Mouse (Mus musculus) c-Kit-positive CD71-positive TER-119-positive erythroid progenitor cells, embryonic 14.5 days (primary cell): Measurements from ENCODE around the gene Txndc11.

ENCODE experiments used
- DNase-seq: peaks from one replicate; pipeline ENCODE4 v3.0.0-alpha.2; 2013; ENCODE audit warnings: low spot score

The Txndc11 gene

GRCm38 (mm10) chr16:11065431-11065830, 69.0 kb downstream of the Txndc11 start:
- DNase-seq: no peak

- no peak for DNase-seq
Observed at GRCm38 (mm10) chr16:11064742-11065141, 69.7 kb downstream of the Txndc11 start.

GRCm38 (mm10) chr16:11064341-11064740, 70.1 kb downstream of the Txndc11 start:
- no peak for DNase-seq

GRCm38 (mm10) chr16:11062794-11063721, 71.4 kb downstream of the Txndc11 start:
- DNase-seq: no peak

GRCm38 (mm10) chr16:11060645-11061044, 73.8 kb downstream of the Txndc11 start, which contains the start of gene Snn:
TSS of gene Snn (plus strand) at chr16:11060945.
- no peak for DNase-seq

- no peak for DNase-seq
Observed at GRCm38 (mm10) chr16:11055916-11056315, 78.5 kb downstream of the Txndc11 start.

GRCm38 (mm10) chr16:11054871-11055270, 79.6 kb downstream of the Txndc11 start:
- DNase-seq: no peak

- no peak for DNase-seq
Observed at GRCm38 (mm10) chr16:11054409-11054808, 80.0 kb downstream of the Txndc11 start.

GRCm38 (mm10) chr16:11051134-11051533, 83.3 kb downstream of the Txndc11 start:
- no peak for DNase-seq

- no peak for DNase-seq
Observed at GRCm38 (mm10) chr16:11050226-11050625, 84.2 kb downstream of the Txndc11 start.

GRCm38 (mm10) chr16:11047130-11047529, 87.3 kb downstream of the Txndc11 start:
- DNase-seq: no peak

GRCm38 (mm10) chr16:11046437-11046836, 88.0 kb downstream of the Txndc11 start:
- DNase-seq: no peak

- no peak for DNase-seq
Observed at GRCm38 (mm10) chr16:11043239-11043638, 91.2 kb downstream of the Txndc11 start.

GRCm38 (mm10) chr16:11040603-11041002, 93.8 kb downstream of the Txndc11 start:
- DNase-seq: no peak

- peak; percentile 56 for DNase-seq
Observed at GRCm38 (mm10) chr16:11035790-11036431, 98.5 kb downstream of the Txndc11 start.

GRCm38 (mm10) chr16:11035273-11035672, 99.2 kb downstream of the Txndc11 start:
- no peak for DNase-seq

- DNase-seq: peak; percentile 59
Observed at GRCm38 (mm10) chr16:11034193-11034803, 100.2 kb downstream of the Txndc11 start.

GRCm38 (mm10) chr16:11031320-11031719, 103.1 kb downstream of the Txndc11 start:
- DNase-seq: no peak

- DNase-seq: no peak
Observed at GRCm38 (mm10) chr16:11030844-11031243, 103.6 kb downstream of the Txndc11 start.

- DNase-seq: no peak
Observed at GRCm38 (mm10) chr16:11028206-11028605, 106.2 kb downstream of the Txndc11 start.
